Mouse (Mus musculus) heart, embryonic 15.5 days (tissue): ENCODE data around the gene Gm37419. TPM values are rescaled to one million over a fixed set of nuclear protein-coding genes. Genes with fewer than 3 reads are reported as not detected.

Experiments used
- ATAC-seq: fragments of 200-750 bp; cut with Nextera tagmentation; replicated peaks from 2 replicates; pipeline ENCODE4 v1.8.0; 2017; ENCODE audit warnings: low read depth, moderate TSS enrichment; ENCODE audit not compliant: insufficient number of reproducible peaks, insufficient read depth, low FRiP score
- H3K27ac ChIP-seq: fragments of 300-500 bp; sonication (generic); 2 replicates; pipeline ENCODE4 v1.5.1; 2015; ENCODE audit warnings: mild to moderate bottlenecking, inconsistent platforms
- H3K27me3 ChIP-seq: fragments of 300-500 bp; sonication (generic); 2 replicates; pipeline ENCODE4 v1.6.1; 2015; ENCODE audit warnings: inconsistent platforms
- H3K36me3 ChIP-seq: fragments of 300-500 bp; sonication (generic); 2 replicates; pipeline ENCODE4 v1.6.1; 2015; ENCODE audit warnings: mild to moderate bottlenecking, inconsistent platforms
- H3K4me1 ChIP-seq: fragments of 300-500 bp; sonication (generic); replicated peaks from 2 replicates; pipeline ENCODE4 v1.6.1; 2015; ENCODE audit warnings: inconsistent platforms
- H3K4me2 ChIP-seq: fragments of 300-500 bp; sonication (generic); 2 replicates; pipeline ENCODE4 v1.6.1; 2015; ENCODE audit warnings: inconsistent platforms, mild to moderate bottlenecking, moderate library complexity
- H3K4me3 ChIP-seq: fragments of 300-500 bp; sonication (generic); 2 replicates; pipeline ENCODE4 v1.5.1; 2015; ENCODE audit warnings: mild to moderate bottlenecking, inconsistent platforms
- H3K9ac ChIP-seq: fragments of 300-500 bp; sonication (generic); 2 replicates; pipeline ENCODE4 v1.6.1; 2015; ENCODE audit warnings: mild to moderate bottlenecking, inconsistent platforms
- H3K9me3 ChIP-seq: fragments of 300-500 bp; sonication (generic); replicated peaks from 2 replicates; pipeline ENCODE4 v1.6.1; 2016; ENCODE audit warnings: inconsistent platforms
- WGBS: fragments of 180-500 bp; shearing (Covaris S2); methylation state at CpG from one replicate; pipeline ENCODE4 v1.1.7; 2015; ENCODE audit warnings: mixed read lengths; 5-methylcytosine and 5-hydroxymethylcytosine counted together
- polyA plus RNA-seq: library from polyadenylated mRNA; unstranded; fragments of >200 nt; fragmentation: Nextera tagmentation; extraction: Ambion mirVana; gene quantifications from 2 replicates; pipeline ENCODE4 v1.2.1, GENCODE M21; 2015

Gm37419 gene
- polyA plus RNA-seq, 1 experiment from 2014 or later = not detected

DNA sequence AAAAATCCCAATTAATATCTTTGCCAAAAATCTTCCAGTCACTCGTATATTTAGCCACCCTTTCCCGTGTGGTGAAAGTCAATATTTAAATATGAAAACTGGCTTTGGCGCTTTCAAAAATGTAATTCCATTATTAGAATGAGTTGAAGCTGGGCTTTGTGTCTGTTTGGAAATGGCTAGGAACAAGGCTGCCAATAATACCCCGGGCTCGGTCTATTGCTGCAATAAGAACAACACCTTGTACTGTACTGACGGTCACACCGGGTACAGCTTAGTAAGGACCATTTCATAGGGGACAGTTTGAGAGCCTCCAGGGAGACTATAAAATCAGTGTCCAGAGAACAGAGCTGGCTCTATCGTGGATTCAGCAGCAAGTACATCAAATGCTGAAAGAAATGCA, 17.6 kb downstream of the Gm37419 start:
- WGBS = 83% methylated on average over 8 of the region's 8 CpGs
- H3K27ac ChIP-seq = no peak overlapping the region
- H3K9ac ChIP-seq = no peak overlapping the region
- H3K27me3 ChIP-seq = no peaks in the 10 kb centered on the region
- H3K4me1 ChIP-seq = no peaks in the 10 kb centered on the region
- H3K9me3 ChIP-seq = no peaks in the 10 kb centered on the region
- no peak for ATAC-seq
- H3K36me3 ChIP-seq = no peaks in the 10 kb centered on the region
- no peak overlapping the region for H3K4me2 ChIP-seq
- no peak overlapping the region for H3K4me3 ChIP-seq

DNA sequence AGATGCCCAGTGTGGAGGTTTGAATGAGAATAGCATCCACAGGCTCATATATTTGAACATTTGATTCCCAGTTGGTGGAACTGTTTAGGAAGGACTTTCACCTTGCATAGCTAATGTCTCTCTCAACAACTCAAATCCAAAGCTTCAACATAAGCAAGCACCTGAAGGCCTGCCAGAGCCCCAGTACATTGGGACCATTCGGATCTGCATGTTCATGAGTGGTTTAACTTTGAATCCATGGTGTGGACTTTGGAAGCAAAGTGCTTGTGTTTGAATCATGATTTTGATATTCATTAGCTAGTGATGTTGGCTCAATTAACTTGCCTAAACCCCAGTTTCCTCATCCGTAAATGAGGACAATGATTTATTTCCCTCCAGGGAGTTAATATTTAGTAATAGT, 21.6 kb downstream of the Gm37419 start:
- Histone ChIP-seq H3K9me3 (no peaks in the 10 kb centered on the region), H3K36me3 (no peaks in the 10 kb centered on the region), H3K27me3 (no peaks in the 10 kb centered on the region), H3K4me3 (no peak overlapping the region), H3K4me1 (no peaks in the 10 kb centered on the region), H3K9ac (no peak overlapping the region), H3K27ac (no peak overlapping the region), H3K4me2 (no peak overlapping the region)
- no peak for ATAC-seq
- WGBS = 91% methylated on average over 2 of the region's 2 CpGs

DNA sequence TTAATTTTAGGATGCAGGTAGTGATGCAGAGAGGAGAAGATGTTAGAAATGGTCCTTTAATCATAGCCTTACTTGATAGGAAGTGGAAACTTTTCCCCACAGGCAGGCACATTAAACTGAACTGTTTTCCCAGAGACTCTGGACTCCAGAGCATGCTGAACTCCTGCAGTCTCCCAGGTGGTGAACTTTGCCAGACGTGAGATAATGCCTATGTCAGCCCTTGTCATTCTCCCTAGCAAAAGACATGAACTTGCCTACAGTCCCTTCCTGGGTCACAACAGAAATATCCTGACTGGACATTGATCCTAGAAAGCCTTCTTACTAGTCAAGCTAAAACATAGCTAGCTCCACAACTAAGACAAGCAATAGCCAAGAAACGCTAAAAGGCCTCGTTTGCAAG, 23.0 kb downstream of the Gm37419 start:
- no peak for ATAC-seq
- H3K4me1 ChIP-seq = no peaks in the 10 kb centered on the region
- H3K27me3 ChIP-seq = no peaks in the 10 kb centered on the region
- no peak overlapping the region for H3K9ac ChIP-seq
- H3K36me3 ChIP-seq = no peaks in the 10 kb centered on the region
- 65% methylated on average over 3 of the region's 3 CpGs for WGBS
- H3K9me3 ChIP-seq = no peaks in the 10 kb centered on the region
- H3K27ac ChIP-seq = no peak overlapping the region
- H3K4me3 ChIP-seq = no peak overlapping the region
- no peak overlapping the region for H3K4me2 ChIP-seq

DNA sequence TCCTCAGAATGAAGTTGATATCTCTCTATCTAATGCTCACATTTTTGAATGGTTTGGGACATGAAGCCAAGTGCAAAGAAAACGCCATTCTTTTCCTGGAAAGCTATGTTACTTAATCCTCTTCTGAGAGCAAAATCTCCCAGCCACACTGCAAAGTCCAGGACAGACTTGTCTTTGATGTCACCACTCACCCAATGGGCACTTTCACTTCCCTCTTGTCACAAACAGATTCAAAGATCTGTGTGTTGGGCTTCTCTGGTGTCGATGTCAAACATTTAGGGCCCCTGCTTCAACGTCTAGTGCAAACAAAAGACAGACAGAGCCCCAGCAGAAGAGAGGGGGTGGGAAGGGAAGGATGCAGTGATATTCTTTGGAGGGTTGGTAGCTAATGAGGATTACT, 23.8 kb downstream of the Gm37419 start:
- H3K27ac ChIP-seq = no peak overlapping the region
- H3K36me3 ChIP-seq = no peaks in the 10 kb centered on the region
- no peak for ATAC-seq
- H3K9me3 ChIP-seq = no peaks in the 10 kb centered on the region
- WGBS = 27% methylated on average over 3 of the region's 3 CpGs
- H3K4me1 ChIP-seq = no peaks in the 10 kb centered on the region
- H3K4me2 ChIP-seq = no peak overlapping the region
- no peak overlapping the region for H3K4me3 ChIP-seq
- H3K9ac ChIP-seq = no peak overlapping the region
- no peaks in the 10 kb centered on the region for H3K27me3 ChIP-seq

DNA sequence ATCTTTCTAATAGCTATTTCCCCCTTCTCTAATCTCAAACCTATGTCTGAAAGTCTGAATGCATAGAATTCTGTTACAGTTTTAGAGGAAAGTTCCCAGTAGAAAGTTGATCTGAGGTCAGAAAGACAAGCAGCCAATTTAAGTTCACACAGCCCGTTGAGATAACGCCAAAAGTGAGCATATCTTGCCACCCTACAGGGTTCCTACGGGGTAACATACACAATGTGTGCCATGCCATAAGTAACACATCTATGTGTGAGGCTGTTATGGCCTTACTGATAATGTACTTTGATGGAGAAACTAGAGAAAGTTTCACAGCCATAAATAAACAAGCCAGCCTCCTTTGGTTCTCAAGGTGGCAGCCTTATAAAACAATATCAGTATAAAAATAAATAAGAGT, 26.1 kb downstream of the Gm37419 start:
- H3K4me1 ChIP-seq = no peaks in the 10 kb centered on the region
- 36% methylated on average over 3 of the region's 3 CpGs for WGBS
- no peak overlapping the region for H3K4me3 ChIP-seq
- H3K9ac ChIP-seq = no peak overlapping the region
- H3K27me3 ChIP-seq = no peaks in the 10 kb centered on the region
- H3K27ac ChIP-seq = no peak overlapping the region
- no peak overlapping the region for H3K4me2 ChIP-seq
- no peak for ATAC-seq
- no peaks in the 10 kb centered on the region for H3K36me3 ChIP-seq
- no peaks in the 10 kb centered on the region for H3K9me3 ChIP-seq

DNA sequence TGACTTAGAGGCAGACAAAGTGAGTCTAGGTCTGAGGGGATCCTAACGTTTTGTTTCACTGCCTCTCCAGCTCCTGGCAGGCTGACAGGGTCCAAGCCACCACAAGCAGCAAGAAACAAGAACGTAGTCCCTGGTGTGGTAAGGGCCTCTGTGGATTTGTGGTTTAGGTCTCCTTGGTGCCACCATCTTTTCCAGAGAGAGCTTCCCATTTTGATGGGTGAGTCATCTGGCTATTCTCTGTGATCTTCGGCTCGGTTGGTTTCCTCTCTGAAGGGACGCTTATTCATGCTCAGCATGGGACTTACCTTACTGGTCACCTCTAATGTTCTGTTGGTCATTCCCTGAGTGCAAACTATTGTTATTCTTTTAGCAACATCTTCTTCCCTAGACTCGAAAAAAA, 28.0 kb downstream of the Gm37419 start:
- no peak for ATAC-seq
- WGBS = 57% methylated on average over 6 of the region's 6 CpGs
- H3K27me3 ChIP-seq = no peaks in the 10 kb centered on the region
- H3K9me3 ChIP-seq = no peaks in the 10 kb centered on the region
- H3K27ac ChIP-seq = no peak overlapping the region
- H3K9ac ChIP-seq = no peak overlapping the region
- H3K4me2 ChIP-seq = no peak overlapping the region
- no peaks in the 10 kb centered on the region for H3K4me1 ChIP-seq
- H3K4me3 ChIP-seq = no peak overlapping the region
- no peaks in the 10 kb centered on the region for H3K36me3 ChIP-seq

DNA sequence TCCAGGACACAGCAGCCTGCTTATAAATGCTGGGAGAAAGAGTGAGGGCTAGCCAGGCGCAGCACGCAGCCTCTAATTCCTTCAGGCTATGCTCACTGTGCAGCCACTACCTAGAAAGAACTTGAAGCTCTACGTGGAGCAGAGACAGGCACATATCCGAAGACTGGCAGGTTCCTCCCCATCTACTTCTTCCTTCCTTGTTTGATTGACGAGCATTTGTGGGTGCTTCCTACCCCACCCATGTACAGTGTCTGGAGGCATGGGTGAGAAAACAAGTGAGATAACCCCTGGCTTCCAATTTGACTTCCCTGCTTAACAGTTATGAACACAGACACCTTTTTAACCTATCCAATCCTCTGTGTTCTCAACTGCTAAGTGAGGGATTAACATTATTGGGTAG, 28.5 kb downstream of the Gm37419 start:
- no peaks in the 10 kb centered on the region for H3K36me3 ChIP-seq
- H3K4me3 ChIP-seq = no peak overlapping the region
- no peak for ATAC-seq
- no peaks in the 10 kb centered on the region for H3K4me1 ChIP-seq
- H3K27ac ChIP-seq = no peak overlapping the region
- no peak overlapping the region for H3K4me2 ChIP-seq
- 61% methylated on average over 5 of the region's 5 CpGs for WGBS
- H3K27me3 ChIP-seq = no peaks in the 10 kb centered on the region
- H3K9ac ChIP-seq = no peak overlapping the region
- no peaks in the 10 kb centered on the region for H3K9me3 ChIP-seq

DNA sequence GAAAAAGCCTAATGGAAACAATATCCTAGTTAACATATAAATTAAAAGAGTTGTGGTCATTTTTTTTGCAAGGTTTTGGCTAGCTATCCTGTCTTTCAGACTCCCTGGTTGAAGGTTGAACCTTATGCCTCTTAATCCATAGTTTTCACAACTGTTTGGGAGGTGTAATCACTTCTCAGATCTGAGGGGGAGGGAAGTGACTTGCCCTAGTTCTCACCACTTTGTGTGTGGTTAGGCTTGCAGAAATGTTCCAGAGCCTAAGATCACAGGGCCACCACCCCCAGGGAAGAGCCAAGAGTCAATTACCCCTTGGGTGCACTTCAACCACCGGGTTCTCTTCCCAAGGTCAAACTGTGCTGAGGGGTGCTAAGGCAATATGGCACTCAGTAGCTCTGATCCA, 33.4 kb downstream of the Gm37419 start:
- no peaks in the 10 kb centered on the region for H3K4me1 ChIP-seq
- H3K9ac ChIP-seq = no peak overlapping the region
- no peak for ATAC-seq
- no peak overlapping the region for H3K27ac ChIP-seq
- no peaks in the 10 kb centered on the region for H3K36me3 ChIP-seq
- no peak overlapping the region for H3K4me2 ChIP-seq
- 60% methylated on average over 1 of the region's 1 CpGs for WGBS
- no peaks in the 10 kb centered on the region for H3K27me3 ChIP-seq
- H3K4me3 ChIP-seq = no peak overlapping the region
- H3K9me3 ChIP-seq = no peaks in the 10 kb centered on the region

DNA sequence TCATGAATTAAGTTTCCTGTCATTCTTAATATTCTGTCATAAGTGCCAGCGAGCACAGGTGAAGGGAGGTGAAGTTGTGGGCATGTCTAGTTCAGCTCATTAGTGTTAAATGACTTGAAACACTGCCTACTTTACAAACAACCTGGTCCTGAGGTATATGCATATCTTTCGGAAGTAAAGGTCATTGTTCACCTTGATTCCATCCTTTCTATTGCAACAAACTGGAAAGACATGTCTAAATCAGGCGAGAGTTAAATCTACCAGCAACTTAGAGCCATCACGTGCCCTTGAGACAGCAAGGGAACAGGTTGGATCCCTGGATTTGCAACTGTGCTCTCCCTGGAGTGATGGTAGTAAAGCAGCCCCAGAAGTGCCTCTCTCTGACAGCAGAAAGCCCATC, 34.3 kb downstream of the Gm37419 start:
- Histone ChIP-seq H3K27ac (no peak overlapping the region), H3K9ac (no peak overlapping the region), H3K4me1 (no peaks in the 10 kb centered on the region), H3K4me3 (no peak overlapping the region), H3K36me3 (no peaks in the 10 kb centered on the region), H3K27me3 (no peaks in the 10 kb centered on the region), H3K4me2 (no peak overlapping the region), H3K9me3 (no peaks in the 10 kb centered on the region)
- 87% methylated on average over 4 of the region's 4 CpGs for WGBS
- no peak for ATAC-seq

DNA sequence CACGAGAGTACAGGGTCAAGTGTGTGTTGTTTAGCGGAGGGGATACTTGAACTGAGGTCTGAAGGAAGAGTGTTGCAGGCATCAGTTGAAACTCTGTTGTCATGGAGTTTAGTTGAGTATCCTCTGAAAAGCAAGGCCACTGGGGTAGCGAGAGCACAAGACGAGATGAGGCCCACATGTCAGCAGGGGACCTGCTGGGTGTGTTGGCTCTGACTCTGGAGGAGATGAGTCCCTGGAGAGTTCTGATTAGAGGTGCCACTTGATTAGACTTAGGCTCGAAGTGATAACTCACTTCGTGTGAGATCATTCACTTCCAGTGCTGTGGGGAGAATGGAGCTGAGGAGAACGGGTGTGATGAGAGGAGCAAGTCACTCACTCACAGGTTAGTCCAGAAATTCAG, 37.2 kb downstream of the Gm37419 start:
- 43% methylated on average over 7 of the region's 7 CpGs for WGBS
- Histone ChIP-seq H3K27me3 (no peaks in the 10 kb centered on the region), H3K36me3 (no peaks in the 10 kb centered on the region), H3K9ac (no peak overlapping the region), H3K4me1 (no peaks in the 10 kb centered on the region), H3K4me3 (no peak overlapping the region), H3K4me2 (no peak overlapping the region), H3K27ac (no peak overlapping the region), H3K9me3 (no peaks in the 10 kb centered on the region)
- ATAC-seq = no peak

DNA sequence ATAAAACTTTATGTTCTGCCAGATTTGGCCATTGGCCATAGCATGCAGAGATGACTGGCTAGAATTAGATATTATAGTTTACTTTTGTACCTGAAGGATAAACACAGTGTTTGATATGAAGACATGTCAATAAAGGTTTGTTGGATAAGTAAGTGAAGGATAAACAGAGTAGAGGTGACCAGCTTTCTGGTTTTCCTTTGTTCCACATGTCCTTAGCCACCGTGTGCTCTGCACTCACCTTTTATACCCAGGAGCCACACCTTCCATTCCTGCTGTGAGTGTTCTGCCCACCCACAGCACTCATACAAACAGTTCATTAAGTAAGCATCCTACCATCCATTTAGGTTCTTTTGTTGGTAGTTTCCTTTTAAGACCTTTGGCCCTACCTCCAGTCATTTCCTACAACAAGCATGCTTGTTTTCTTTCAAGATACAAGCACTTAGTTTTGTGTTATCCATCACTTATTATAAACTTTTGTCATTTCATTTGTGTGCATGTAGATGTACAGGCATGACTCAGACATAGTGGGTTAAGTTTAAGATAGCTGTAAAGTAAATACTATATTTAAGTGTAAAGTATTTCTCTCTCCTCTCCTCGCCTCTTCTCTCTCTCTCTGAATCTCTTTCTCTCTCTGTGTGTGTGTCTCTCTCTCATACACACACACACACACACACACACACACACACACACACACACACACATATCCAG, 41.8 kb downstream of the Gm37419 start:
- WGBS = 90% methylated on average over 2 of the region's 2 CpGs
- H3K27ac ChIP-seq = no peak overlapping the region
- H3K4me2 ChIP-seq = no peak overlapping the region
- ATAC-seq = no peak
- no peak overlapping the region for H3K4me3 ChIP-seq
- H3K4me1 ChIP-seq = no peaks in the 10 kb centered on the region
- H3K36me3 ChIP-seq = no peaks in the 10 kb centered on the region
- no peaks in the 10 kb centered on the region for H3K27me3 ChIP-seq
- no peak overlapping the region for H3K9ac ChIP-seq
- H3K9me3 ChIP-seq = no peaks in the 10 kb centered on the region

DNA sequence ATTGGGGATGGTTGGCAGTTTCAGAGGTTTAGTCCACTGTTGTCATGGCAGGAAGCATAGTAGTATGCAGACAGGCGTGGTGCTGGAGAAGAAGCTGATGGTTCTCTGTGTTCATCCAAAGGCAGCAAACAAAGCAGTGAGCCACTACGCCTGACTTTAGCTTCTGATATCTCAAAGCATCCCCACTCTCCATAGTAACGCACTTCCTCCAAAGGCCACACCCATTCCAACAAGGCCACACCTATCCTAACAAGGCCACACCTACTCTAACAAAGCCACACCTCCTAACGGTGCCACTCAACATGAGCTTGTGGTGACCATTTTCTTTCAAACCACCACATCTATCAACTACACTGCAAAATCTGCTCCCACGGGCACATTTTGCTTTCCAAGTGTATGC, 45.0 kb downstream of the Gm37419 start:
- no peak overlapping the region for H3K4me3 ChIP-seq
- WGBS = 86% methylated on average over 5 of the region's 5 CpGs
- no peaks in the 10 kb centered on the region for H3K36me3 ChIP-seq
- no peak overlapping the region for H3K27ac ChIP-seq
- no peak for ATAC-seq
- no peak overlapping the region for H3K4me2 ChIP-seq
- no peaks in the 10 kb centered on the region for H3K9me3 ChIP-seq
- H3K9ac ChIP-seq = no peak overlapping the region
- no peaks in the 10 kb centered on the region for H3K4me1 ChIP-seq
- no peaks in the 10 kb centered on the region for H3K27me3 ChIP-seq
